Mouse (Mus musculus) embryonic facial prominence, embryonic 11.5 days (tissue): Measurements from ENCODE around the gene Slc25a47. TPM values are rescaled to one million over a fixed set of nuclear protein-coding genes. Genes with fewer than 3 reads are reported as not detected.

Experiments
- ATAC-seq: fragments of 200-750 bp; cut with Nextera tagmentation; replicated peaks from 2 replicates; pipeline ENCODE4 v1.8.0; 2017; ENCODE audit warnings: low read depth; ENCODE audit not compliant: insufficient number of reproducible peaks, low FRiP score, low TSS enrichment
- DNase-seq: peaks from one replicate; pipeline ENCODE4 v3.0.0-alpha.2; 2015; ENCODE audit warnings: low spot score
- H3K27ac ChIP-seq: fragments of 300-500 bp; sonication (generic); replicated peaks from 2 replicates; pipeline ENCODE4 v1.5.1; 2014; ENCODE audit warnings: mild to moderate bottlenecking, low read depth, low read length, control low read depth
- H3K27me3 ChIP-seq: fragments of 300-500 bp; sonication (generic); 2 replicates; pipeline ENCODE4 v1.6.1; 2014; ENCODE audit warnings: mild to moderate bottlenecking, low read length, moderate library complexity, mixed read lengths; ENCODE audit not compliant: control insufficient read depth, insufficient read depth
- H3K36me3 ChIP-seq: fragments of 300-500 bp; sonication (generic); replicated peaks from 2 replicates; pipeline ENCODE4 v1.6.1; 2014; ENCODE audit warnings: low read depth, mild to moderate bottlenecking, low read length, moderate library complexity, mixed read lengths; ENCODE audit not compliant: control insufficient read depth, insufficient read depth
- H3K4me1 ChIP-seq: fragments of 300-500 bp; sonication (generic); 2 replicates; pipeline ENCODE4 v1.6.1; 2014; ENCODE audit warnings: low read length, mixed read lengths; ENCODE audit not compliant: control insufficient read depth, insufficient read depth
- H3K4me2 ChIP-seq: fragments of 300-500 bp; sonication (generic); 2 replicates; pipeline ENCODE4 v1.6.1; 2014; ENCODE audit warnings: low read depth, mild to moderate bottlenecking, control low read depth, low read length, moderate library complexity
- H3K4me3 ChIP-seq: fragments of 300-500 bp; sonication (generic); 2 replicates; pipeline ENCODE4 v1.5.1; 2014; ENCODE audit warnings: low read depth, low read length, control low read depth
- H3K9ac ChIP-seq: fragments of 300-500 bp; sonication (generic); replicated peaks from 2 replicates; pipeline ENCODE4 v1.6.1; 2014; ENCODE audit warnings: mild to moderate bottlenecking, control low read depth, low read length
- H3K9me3 ChIP-seq: fragments of 300-500 bp; sonication (generic); replicated peaks from 2 replicates; pipeline ENCODE4 v1.6.1; 2016; ENCODE audit warnings: mild to moderate bottlenecking, low read length, inconsistent platforms, mixed read lengths; ENCODE audit not compliant: control insufficient read depth
- WGBS: fragments of 180-500 bp; shearing (Covaris S2); extraction: QIAGEN DNeasy Blood & Tissue Kit; methylation state at CpG from one replicate; pipeline ENCODE4 v1.1.7; 2014; 5-methylcytosine and 5-hydroxymethylcytosine counted together
- microRNA counts: library from miRNA; unstranded; fragments of <30 nt; microRNA quantifications from one replicate; lab custom pipeline; 2016
- microRNA-seq: library from miRNA; unstranded; fragments of <30 nt; microRNA quantifications from one replicate; pipeline ENCODE4, GENCODE M21; 2016; ENCODE audit warnings: borderline number of aligned reads
- polyA plus RNA-seq: library from polyadenylated mRNA; unstranded; fragments of >200 nt; fragmentation: Nextera tagmentation; extraction: Ambion mirVana; gene quantifications from 2 replicates; pipeline ENCODE4 v1.2.1, GENCODE M21; 2014

The Slc25a47 gene
- polyA plus RNA-seq, 1 experiment from 2014 or later = 11.8 TPM

DNA sequence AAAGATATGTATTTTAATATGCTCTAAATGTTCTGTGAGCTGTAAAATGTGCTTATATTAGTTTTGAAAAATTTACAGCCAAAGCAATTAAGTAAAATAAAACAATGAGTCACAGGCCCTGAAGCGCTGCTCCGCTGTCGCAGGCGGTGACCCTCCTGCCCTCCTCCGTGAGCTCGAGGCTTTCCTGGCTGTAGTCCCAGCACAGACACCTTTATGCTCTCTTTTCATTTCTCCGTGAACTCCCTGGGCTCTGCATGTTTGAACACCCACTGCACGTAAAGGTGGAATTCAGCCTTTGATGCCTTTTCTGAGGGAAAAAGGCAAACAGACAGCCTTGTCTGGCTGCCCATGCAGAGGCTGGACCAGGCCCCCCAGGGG is 68.4 kb downstream of the Slc25a47 start:
- 46% methylated on average over 8 of the region's 8 CpGs for WGBS
- no peaks in the 10 kb centered on the region for H3K27me3 ChIP-seq
- no peaks in the 10 kb centered on the region for H3K36me3 ChIP-seq
- no peak overlapping the region for H3K9ac ChIP-seq
- no peak overlapping the region for H3K27ac ChIP-seq
- H3K4me1 ChIP-seq = no peaks in the 10 kb centered on the region
- DNase-seq (no peak), ATAC-seq (no peak)
- H3K4me2 ChIP-seq = no peak overlapping the region
- H3K4me3 ChIP-seq = no peak overlapping the region
- no peaks in the 10 kb centered on the region for H3K9me3 ChIP-seq

DNA sequence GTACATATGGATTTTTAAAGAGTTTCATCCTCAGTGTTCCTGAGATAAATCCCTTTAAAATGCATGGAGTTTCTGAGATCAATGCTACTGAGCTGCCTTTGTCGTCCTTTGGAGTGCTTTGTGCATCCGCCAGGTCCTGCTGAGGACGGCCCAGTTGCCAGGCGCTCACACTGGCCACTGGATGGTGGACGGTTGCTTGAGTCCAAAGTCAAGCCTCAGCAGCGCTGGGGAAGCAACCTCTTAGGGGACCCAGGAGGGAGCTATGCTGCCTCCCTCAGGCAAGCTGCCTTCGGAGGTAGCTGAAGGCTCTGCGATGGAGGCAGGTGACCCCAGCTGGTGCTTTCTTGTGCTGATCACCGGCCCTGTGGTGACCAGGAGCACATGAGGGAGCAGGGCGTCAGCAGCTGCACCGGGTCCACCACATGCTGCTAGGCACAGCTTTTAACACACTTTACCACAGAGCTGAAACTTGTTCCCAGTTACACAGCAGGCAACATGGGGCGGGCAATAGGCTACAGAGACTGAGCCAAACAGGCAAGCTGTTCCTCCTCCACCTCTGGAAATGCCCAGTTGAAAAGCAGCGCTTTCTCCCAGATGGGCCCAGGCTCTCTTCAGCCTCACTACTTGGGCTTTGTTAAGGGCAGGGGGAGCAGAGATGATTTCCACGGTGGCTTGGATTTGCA is 69.9 kb downstream of the Slc25a47 start:
- 43% methylated on average over 14 of the region's 14 CpGs for WGBS

DNA sequence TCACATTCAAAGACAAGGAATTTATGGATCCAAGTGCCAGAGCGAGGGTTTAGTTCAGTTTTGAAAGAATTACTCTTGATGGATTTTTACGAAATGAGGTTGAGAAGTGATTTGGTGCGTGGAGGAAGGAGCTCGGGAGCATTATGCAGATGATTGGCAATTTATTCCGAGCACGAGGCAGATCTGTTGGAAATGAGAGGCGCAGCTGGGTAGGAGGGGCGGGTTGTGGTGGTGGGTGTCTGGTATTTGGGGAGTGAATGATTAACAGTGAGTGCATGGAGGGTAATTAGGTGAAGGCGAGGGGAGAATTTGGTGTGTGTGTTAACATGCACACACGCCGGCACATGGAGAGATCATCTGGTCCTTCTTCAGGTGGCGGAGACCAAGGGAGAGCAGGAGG is 70.6 kb downstream of the Slc25a47 start:
- H3K27ac ChIP-seq = no peak overlapping the region
- no peak for ATAC-seq
- peaks cover 3% of the 10 kb centered on the region; the same call in 1 of the 2 replicates for H3K4me1 ChIP-seq
- no peak for DNase-seq
- no peak overlapping the region for H3K4me3 ChIP-seq
- no peaks in the 10 kb centered on the region for H3K27me3 ChIP-seq
- no peak overlapping the region for H3K9ac ChIP-seq
- no peak overlapping the region for H3K4me2 ChIP-seq
- 67% methylated on average over 12 of the region's 12 CpGs for WGBS
- H3K9me3 ChIP-seq = no peaks in the 10 kb centered on the region
- no peaks in the 10 kb centered on the region for H3K36me3 ChIP-seq

More for the DNA sequence above, 69.9 kb downstream of the Slc25a47 start:
- Histone ChIP-seq H3K27ac (no peak overlapping the region), H3K36me3 (no peaks in the 10 kb centered on the region), H3K4me1 (peaks cover 3% of the 10 kb centered on the region; the same call in 1 of the 2 replicates), H3K4me3 (no peak overlapping the region), H3K9me3 (no peaks in the 10 kb centered on the region), H3K27me3 (no peaks in the 10 kb centered on the region), H3K4me2 (no peak overlapping the region), H3K9ac (no peak overlapping the region)
- ATAC-seq (no peak), DNase-seq (no peak)

MicroRNA genes within 50 kb of the gene (microRNA counts, 519-probe panel; counts per million panel counts)
- microRNA mmu-miR-345-3p (lab: Ali Mortazavi, UCI) = not detected
- 3,365 counts per million, percentile 46 among the panel's probes with 10 or more counts for microRNA mmu-miR-345-5p (lab: Ali Mortazavi, UCI)

Small RNA genes within 50 kb of the gene (microRNA-seq; reads per million reads assigned to microRNA genes)
- gene Mir345 = 183 reads per million, percentile 50 among the genes with 10 or more reads in this experiment

Other genes with a start within 250 kb of the Slc25a47 start
- 0.45 and 0.57 TPM in 2 replicates for gene Degs2, start 133.7 kb upstream of the Slc25a47 start, polyA plus RNA-seq
- gene Yy1, start 43.1 kb upstream of the Slc25a47 start, polyA plus RNA-seq = 19.3 and 20.2 TPM in 2 replicates
- 11.9 and 13.9 TPM in 2 replicates for gene Slc25a29, start 163 bp upstream of the Slc25a47 start, polyA plus RNA-seq
- gene Wdr25, start 57.6 kb downstream of the Slc25a47 start, polyA plus RNA-seq = 4.1 and 5.6 TPM in 2 replicates
- gene Wars, start 58.1 kb downstream of the Slc25a47 start, polyA plus RNA-seq = 113 and 118 TPM in 2 replicates
- 4.9 and 5.3 TPM in 2 replicates for gene Begain, start 232.2 kb downstream of the Slc25a47 start, polyA plus RNA-seq